Mouse (Mus musculus) testis, adult 2 months (tissue): ENCODE measurements around the gene Syne1.

Experiments used
- CTCF ChIP-seq: fragments of 200-500 bp; IDR thresholded peaks from 2 replicates; pipeline ENCODE4 v1.5.1; 2012; ENCODE audit warnings: low read depth, mild to moderate bottlenecking, inconsistent platforms, low read length, moderate library complexity; ENCODE audit not compliant: control insufficient read depth, insufficient read depth, insufficient replicate concordance
- POLR2A ChIP-seq: fragments of 200-500 bp; IDR thresholded peaks from 2 replicates; pipeline ENCODE4 v1.6.1; 2012; ENCODE audit warnings: low read depth, mild to moderate bottlenecking, inconsistent platforms, low read length, moderate library complexity; ENCODE audit not compliant: control insufficient read depth

GRCm38 (mm10) chr10:4976557-4976956 is 574.7 kb downstream of the Syne1 start:
- TF ChIP-seq CTCF (no peak), POLR2A (no peak)
